Mouse (Mus musculus) retina, postnatal 1 day (tissue): Measurements from ENCODE around the gene Hdac4.

ENCODE experiments used
- DNase-seq: peaks from one replicate; pipeline ENCODE4 v3.0.0-alpha.2; 2012

The Hdac4 gene

GRCm38 (mm10) chr1:91959891-91960290 lies 235.6 kb downstream of the Hdac4 start:
- no peak for DNase-seq

GRCm38 (mm10) chr1:91959044-91959443 lies 236.5 kb downstream of the Hdac4 start:
- DNase-seq, result no peak

GRCm38 (mm10) chr1:91956229-91956628 lies 239.3 kb downstream of the Hdac4 start:
- DNase-seq, result no peak

GRCm38 (mm10) chr1:91954954-91955353 lies 240.5 kb downstream of the Hdac4 start:
- DNase-seq, result no peak

- no peak for DNase-seq
These were observed 242.6 kb downstream of the Hdac4 start for GRCm38 (mm10) chr1:91952912-91953311.

- DNase-seq, result no peak
These were observed 248.1 kb downstream of the Hdac4 start for GRCm38 (mm10) chr1:91947441-91947840.

GRCm38 (mm10) chr1:91942583-91942982 lies 252.9 kb downstream of the Hdac4 start:
- DNase-seq, result no peak

- DNase-seq, result no peak
These were observed 253.5 kb downstream of the Hdac4 start for GRCm38 (mm10) chr1:91942031-91942430.

- DNase-seq, result no peak
These were observed 254.4 kb downstream of the Hdac4 start for GRCm38 (mm10) chr1:91941094-91941493.

GRCm38 (mm10) chr1:91935171-91935570 lies 260.3 kb downstream of the Hdac4 start:
- DNase-seq, result no peak

- no peak for DNase-seq
These were observed 261.8 kb downstream of the Hdac4 start for GRCm38 (mm10) chr1:91933681-91934080.

- DNase-seq, result no peak
These were observed 263.3 kb downstream of the Hdac4 start for GRCm38 (mm10) chr1:91932221-91932620.

GRCm38 (mm10) chr1:91931786-91932185 lies 263.7 kb downstream of the Hdac4 start:
- DNase-seq, result no peak

- no peak for DNase-seq
These were observed 264.3 kb downstream of the Hdac4 start for GRCm38 (mm10) chr1:91931196-91931595.

- DNase-seq, result no peak
These were observed 266.4 kb downstream of the Hdac4 start for GRCm38 (mm10) chr1:91929051-91929450.

GRCm38 (mm10) chr1:91927536-91928315 lies 267.8 kb downstream of the Hdac4 start:
- no peak for DNase-seq

- no peak for DNase-seq
These were observed 271.9 kb downstream of the Hdac4 start for GRCm38 (mm10) chr1:91923567-91923966.

- DNase-seq, result no peak
These were observed 273.0 kb downstream of the Hdac4 start for GRCm38 (mm10) chr1:91922235-91923152.

- no peak for DNase-seq
These were observed 273.8 kb downstream of the Hdac4 start for GRCm38 (mm10) chr1:91921702-91922101.

- no peak for DNase-seq
These were observed 274.2 kb downstream of the Hdac4 start for GRCm38 (mm10) chr1:91921279-91921678.

GRCm38 (mm10) chr1:91920038-91920589 lies 275.4 kb downstream of the Hdac4 start:
- DNase-seq, result no peak

GRCm38 (mm10) chr1:91918257-91918800 lies 277.2 kb downstream of the Hdac4 start:
- no peak for DNase-seq

- DNase-seq, result no peak
These were observed 277.9 kb downstream of the Hdac4 start for GRCm38 (mm10) chr1:91917596-91917995.
